9 mouse cellular contexts compared by ENCODE assay signal in the genomic region with DNA sequence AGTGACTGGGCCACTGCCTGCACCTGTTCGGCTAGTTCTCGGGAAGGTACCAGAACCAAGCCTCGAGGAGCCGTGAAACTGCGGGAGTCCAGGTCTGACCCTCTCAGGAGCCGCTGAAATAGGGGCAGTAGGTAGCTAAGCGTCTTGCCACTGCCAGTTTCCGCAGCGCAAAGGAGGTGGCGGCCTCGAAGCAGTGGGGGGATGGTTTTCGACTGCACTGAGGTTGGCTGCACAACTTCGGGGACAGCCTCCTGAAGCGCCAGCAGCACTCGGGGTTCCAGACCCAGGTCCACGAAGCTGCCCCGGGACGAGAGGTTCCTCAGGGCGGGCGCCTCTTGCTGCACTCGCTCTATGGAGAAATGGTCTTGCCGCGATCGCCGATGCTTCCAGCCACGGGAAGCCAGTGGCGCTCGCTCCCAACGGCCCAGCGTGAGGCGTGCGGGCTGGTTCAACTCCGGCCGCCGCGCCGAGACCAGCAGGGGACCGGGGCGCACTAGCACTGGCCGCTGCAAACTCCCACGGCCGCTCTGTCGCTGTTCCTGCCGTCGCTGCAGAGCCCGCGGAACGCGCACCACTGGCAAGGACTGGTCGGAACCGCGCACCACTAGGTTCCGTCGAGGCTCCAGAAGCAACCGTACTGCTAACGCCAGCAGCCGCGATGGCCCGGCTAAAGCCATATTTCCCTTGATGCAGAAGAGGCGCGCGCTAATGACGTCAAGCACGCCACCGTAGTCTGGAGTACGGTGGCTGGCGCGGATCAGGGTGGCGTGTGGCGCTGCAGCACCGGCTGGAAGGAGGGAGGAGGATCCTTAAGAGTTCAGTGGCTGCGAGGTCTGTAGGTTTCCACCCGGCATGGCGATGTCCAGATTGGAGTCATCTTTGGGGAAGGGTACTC. TPM values are rescaled to one million over a fixed set of nuclear protein-coding genes. Genes with fewer than 3 reads are reported as not detected.
DNase-seq lines count a peak whose midpoint lies in the region; ATAC-seq lines count a peak whose summit lies in the region.
"Had no signal": no experiment of that assay in that cellular context is flagged by ENCODE, and none has a peak within 500 bp of the region (broad histone marks: within the 10 kb centered on the region; RNA-seq: fewer than 3 reads in every experiment).

No protein-coding gene starts in this region.

- 1% methylated on average over 74 of the region's 74 CpGs for WGBS in heart, embryonic 13.5 days
- under 1% methylated on average over 74 of the region's 74 CpGs for WGBS in liver, embryonic 12.5 days (ENCODE audit: insufficient replicate concordance)
- 1% methylated on average over 74 of the region's 74 CpGs for WGBS in stomach, embryonic 15.5 days

- DNase-seq in CD4-positive helper T cell, adult 2 months (ENCODE audit: low read depth, low spot score): peak; percentile 93
- DNase-seq in brain, embryonic 18.5 days (ENCODE audit: low read depth, low spot score): peak; percentile 88
- DNase-seq in kidney, postnatal 10 days: peak; percentile 97
- DNase-seq in natural killer cell, adult 2 months (ENCODE audit: low spot score in 2 of 2): peak; percentile 80 to 88

- peak overlapping the region; percentile 100 for H3K4me2 ChIP-seq in heart, embryonic 13.5 days
- H3K4me2 ChIP-seq in liver, embryonic 12.5 days: peak overlapping the region; percentile 99
- peak overlapping the region; percentile 96 for H3K4me2 ChIP-seq in stomach, embryonic 15.5 days

- no peaks in the 10 kb centered on the region for H3K9me3 ChIP-seq in heart, embryonic 13.5 days
- no peaks in the 10 kb centered on the region for H3K9me3 ChIP-seq in liver, embryonic 12.5 days (replicated peaks)
- no peaks in the 10 kb centered on the region for H3K9me3 ChIP-seq in stomach, embryonic 15.5 days

- H3K27me3 ChIP-seq in heart, embryonic 13.5 days (replicated peaks): no peaks in the 10 kb centered on the region
- H3K27me3 ChIP-seq in liver, embryonic 12.5 days (replicated peaks): no peaks in the 10 kb centered on the region
- no peaks in the 10 kb centered on the region for H3K27me3 ChIP-seq in stomach, embryonic 15.5 days (replicated peaks)

- H3K9ac ChIP-seq in heart, embryonic 13.5 days: peak overlapping the region; percentile 94
- H3K9ac ChIP-seq in liver, embryonic 12.5 days: peak overlapping the region; percentile 89
- peak overlapping the region; percentile 66 for H3K9ac ChIP-seq in stomach, embryonic 15.5 days

- H3K4me3 ChIP-seq in heart, embryonic 13.5 days: peak overlapping the region; percentile 96
- H3K4me3 ChIP-seq in liver, embryonic 12.5 days: peak overlapping the region; percentile 91
- H3K4me3 ChIP-seq in stomach, embryonic 15.5 days (replicated peaks): peak overlapping the region; percentile 79

- H3K36me3 ChIP-seq in heart, embryonic 13.5 days: peaks cover 14% of the 10 kb centered on the region
- peaks cover 13% of the 10 kb centered on the region for H3K36me3 ChIP-seq in liver, embryonic 12.5 days
- no peaks in the 10 kb centered on the region for H3K36me3 ChIP-seq in stomach, embryonic 15.5 days

- peak overlapping the region; percentile 60 for H3K27ac ChIP-seq in heart, embryonic 13.5 days (replicated peaks)
- peak overlapping the region; percentile 86 for H3K27ac ChIP-seq in liver, embryonic 12.5 days
- peak overlapping the region; percentile 52 for H3K27ac ChIP-seq in stomach, embryonic 15.5 days

- peaks cover 20% of the 10 kb centered on the region for H3K4me1 ChIP-seq in heart, embryonic 13.5 days
- H3K4me1 ChIP-seq in liver, embryonic 12.5 days: peaks cover 48% of the 10 kb centered on the region
- H3K4me1 ChIP-seq in stomach, embryonic 15.5 days: peaks cover 12% of the 10 kb centered on the region; the same call in 1 of the 2 replicates

- ATAC-seq in erythroid progenitor cell, adult 5-6 weeks (replicated peaks; ENCODE audit: low FRiP score, poor library complexity, severe bottlenecking): peak; percentile 95
- peak; percentile 82 for ATAC-seq in heart, embryonic 13.5 days (ENCODE audit: extremely low read depth, insufficient number of reproducible peaks, low FRiP score, low TSS enrichment)
- peak; percentile 85 for ATAC-seq in liver, embryonic 12.5 days
- peak; percentile 94 for ATAC-seq in stomach, embryonic 15.5 days (ENCODE audit: insufficient read depth, low FRiP score, low read depth)

RNA-seq across cellular contexts. Expression of a gene that starts 0.7 kb away (rescaled TPM):
- total RNA-seq in erythroid progenitor cell, adult 5-6 weeks (2015; ENCODE audit: low replicate concordance): 1.8 and 4.6 TPM in 2 replicates
- total RNA-seq in erythroid progenitor cell, adult 5-6 weeks (2017; ENCODE audit: low replicate concordance): 3.2 and 5.0 TPM in 2 replicates
- 12.2 and 12.5 TPM in 2 replicates for polyA plus RNA-seq in heart, embryonic 13.5 days (2015; fragmentation: Nextera tagmentation; extraction: Ambion mirVana)
- 14.7 TPM in 2 replicates for polyA plus RNA-seq in liver, embryonic 12.5 days (2016; fragmentation: Nextera tagmentation; extraction: Ambion mirVana)
- 14.9 and 15.3 TPM in 2 replicates for polyA plus RNA-seq in stomach, embryonic 15.5 days (2015; fragmentation: Nextera tagmentation; extraction: Ambion mirVana)

RNA-seq across cellular contexts. Expression of a gene that starts 5.2 kb away (rescaled TPM):
- total RNA-seq in erythroid progenitor cell, adult 5-6 weeks (2015; ENCODE audit: low replicate concordance): not detected in 2 replicates
- total RNA-seq in erythroid progenitor cell, adult 5-6 weeks (2017; ENCODE audit: low replicate concordance): not detected in 2 replicates
- polyA plus RNA-seq in heart, embryonic 13.5 days (2015; fragmentation: Nextera tagmentation; extraction: Ambion mirVana): 0.22 and 0.35 TPM in 2 replicates
- not detected in 2 replicates for polyA plus RNA-seq in liver, embryonic 12.5 days (2016; fragmentation: Nextera tagmentation; extraction: Ambion mirVana)
- not detected in 2 replicates for polyA plus RNA-seq in stomach, embryonic 15.5 days (2015; fragmentation: Nextera tagmentation; extraction: Ambion mirVana)
- polyA plus RNA-seq: gonadal fat pad, adult 2 months had no signal

RNA-seq across cellular contexts. Expression of a gene that starts 19.9 kb away (rescaled TPM):
- 0.72 and 6.7 TPM in 2 replicates for total RNA-seq in erythroid progenitor cell, adult 5-6 weeks (2015; ENCODE audit: low replicate concordance)
- total RNA-seq in erythroid progenitor cell, adult 5-6 weeks (2017; ENCODE audit: low replicate concordance): 6.3 and 14.4 TPM in 2 replicates
- polyA plus RNA-seq in heart, embryonic 13.5 days (2015; fragmentation: Nextera tagmentation; extraction: Ambion mirVana): 16.4 and 16.7 TPM in 2 replicates
- 16.0 and 16.5 TPM in 2 replicates for polyA plus RNA-seq in liver, embryonic 12.5 days (2016; fragmentation: Nextera tagmentation; extraction: Ambion mirVana)
- polyA plus RNA-seq in stomach, embryonic 15.5 days (2015; fragmentation: Nextera tagmentation; extraction: Ambion mirVana): 17.6 and 21.2 TPM in 2 replicates

RNA-seq across cellular contexts. Expression of a gene that starts 31.8 kb away (rescaled TPM):
- total RNA-seq in erythroid progenitor cell, adult 5-6 weeks (2015; ENCODE audit: low replicate concordance): not detected in 2 replicates
- not detected in 2 replicates for total RNA-seq in erythroid progenitor cell, adult 5-6 weeks (2017; ENCODE audit: low replicate concordance)
- polyA plus RNA-seq in heart, embryonic 13.5 days (2015; fragmentation: Nextera tagmentation; extraction: Ambion mirVana): not detected in 2 replicates
- not detected in 2 replicates for polyA plus RNA-seq in liver, embryonic 12.5 days (2016; fragmentation: Nextera tagmentation; extraction: Ambion mirVana)
- polyA plus RNA-seq in stomach, embryonic 15.5 days (2015; fragmentation: Nextera tagmentation; extraction: Ambion mirVana): not detected in 2 replicates

RNA-seq across cellular contexts. Expression of a gene that starts 45.1 kb away (rescaled TPM):
- total RNA-seq in erythroid progenitor cell, adult 5-6 weeks (2015; ENCODE audit: low replicate concordance): 2.5 and 3.4 TPM in 2 replicates
- 4.0 and 13.7 TPM in 2 replicates for total RNA-seq in erythroid progenitor cell, adult 5-6 weeks (2017; ENCODE audit: low replicate concordance)
- polyA plus RNA-seq in heart, embryonic 13.5 days (2015; fragmentation: Nextera tagmentation; extraction: Ambion mirVana): 37.7 and 39.4 TPM in 2 replicates
- 18.2 and 18.6 TPM in 2 replicates for polyA plus RNA-seq in liver, embryonic 12.5 days (2016; fragmentation: Nextera tagmentation; extraction: Ambion mirVana)
- 32.7 and 33.4 TPM in 2 replicates for polyA plus RNA-seq in stomach, embryonic 15.5 days (2015; fragmentation: Nextera tagmentation; extraction: Ambion mirVana)

Comparison
In these comparisons a context has a peak if more than half of its experiments do, and no peak if none do; other contexts are left out.
1. Peak in every context shown above with its lines: DNase-seq, ATAC-seq, H3K4me3 ChIP-seq and H3K27ac ChIP-seq.